Comparison of ENCODE assay signal across 8 mouse cellular contexts in genomic region chr2:33877663-33878360, GRCm38 (mm10). TPM values are rescaled to one million over a fixed set of nuclear protein-coding genes. Genes with fewer than 3 reads are reported as not detected.
DNase-seq lines count a peak whose midpoint lies in the region; ATAC-seq and TF ChIP-seq lines count a peak whose summit lies in the region.

No protein-coding gene starts in this region.

- 0 out of 2 replicates have a peak overlapping the region, but pooled peaks have one; percentile 15 for H3K27ac ChIP-seq in intestine, embryonic 15.5 days
- H3K27ac ChIP-seq in intestine, postnatal 0 days (ENCODE audit: low read depth, low read length) = no peak overlapping the region
- peak overlapping the region; percentile 10; the same call in 1 of the 2 replicates for H3K27ac ChIP-seq in embryonic facial prominence, embryonic 11.5 days (replicated peaks; ENCODE audit: low read depth, low read length)
- H3K27ac ChIP-seq in forebrain, embryonic 14.5 days (ENCODE audit: low read depth, low read length) = peak overlapping the region; percentile 70
- peak overlapping the region; percentile 99 for H3K27ac ChIP-seq in midbrain, embryonic 11.5 days (ENCODE audit: low read depth, low read length)

- WGBS in intestine, embryonic 15.5 days = 75% methylated on average over 6 of the region's 6 CpGs
- 83% methylated on average over 6 of the region's 6 CpGs for WGBS in intestine, postnatal 0 days
- WGBS in embryonic facial prominence, embryonic 11.5 days = 79% methylated on average over 6 of the region's 6 CpGs
- 76% methylated on average over 6 of the region's 6 CpGs for WGBS in forebrain, embryonic 14.5 days
- WGBS in midbrain, embryonic 11.5 days = 81% methylated on average over 6 of the region's 6 CpGs

- H3K4me3 ChIP-seq in intestine, embryonic 15.5 days (replicated peaks) = no peak overlapping the region
- H3K4me3 ChIP-seq in intestine, postnatal 0 days (ENCODE audit: low read depth, low read length) = no peak overlapping the region
- no peak overlapping the region for H3K4me3 ChIP-seq in embryonic facial prominence, embryonic 11.5 days (ENCODE audit: low read depth, low read length)
- no peak overlapping the region for H3K4me3 ChIP-seq in forebrain, embryonic 14.5 days (ENCODE audit: low read depth, low read length)
- H3K4me3 ChIP-seq in midbrain, embryonic 11.5 days (ENCODE audit: low read depth, low read length) = no peak overlapping the region

- H3K27me3 ChIP-seq in intestine, embryonic 15.5 days (replicated peaks) = no peaks in the 10 kb centered on the region
- no peaks in the 10 kb centered on the region for H3K27me3 ChIP-seq in intestine, postnatal 0 days (replicated peaks; ENCODE audit: control insufficient read depth, insufficient read depth, low read length)
- H3K27me3 ChIP-seq in embryonic facial prominence, embryonic 11.5 days (ENCODE audit: control insufficient read depth, insufficient read depth, low read length) = no peaks in the 10 kb centered on the region
- H3K27me3 ChIP-seq in forebrain, embryonic 14.5 days (replicated peaks; ENCODE audit: control insufficient read depth, insufficient read depth, low read length) = no peaks in the 10 kb centered on the region
- H3K27me3 ChIP-seq in midbrain, embryonic 11.5 days (ENCODE audit: control insufficient read depth, insufficient read depth, low read length) = no peaks in the 10 kb centered on the region

- H3K9ac ChIP-seq in intestine, embryonic 15.5 days = no peak overlapping the region
- no peak overlapping the region for H3K9ac ChIP-seq in intestine, postnatal 0 days (ENCODE audit: low read depth, low read length)
- H3K9ac ChIP-seq in embryonic facial prominence, embryonic 11.5 days (replicated peaks; ENCODE audit: low read length) = no peak overlapping the region
- peak overlapping the region; percentile 1; the same call in 1 of the 2 replicates for H3K9ac ChIP-seq in forebrain, embryonic 14.5 days (ENCODE audit: low read length)
- H3K9ac ChIP-seq in midbrain, embryonic 11.5 days (ENCODE audit: low read length) = peak overlapping the region; percentile 56

- H3K4me2 ChIP-seq in intestine, embryonic 15.5 days (replicated peaks) = no peak overlapping the region
- no peak overlapping the region for H3K4me2 ChIP-seq in intestine, postnatal 0 days (replicated peaks; ENCODE audit: low read depth)
- no peak overlapping the region for H3K4me2 ChIP-seq in embryonic facial prominence, embryonic 11.5 days (ENCODE audit: low read depth, low read length)
- H3K4me2 ChIP-seq in forebrain, embryonic 14.5 days (ENCODE audit: low read length) = no peak overlapping the region
- no peak overlapping the region; the same call in 1 of the 2 replicates for H3K4me2 ChIP-seq in midbrain, embryonic 11.5 days

- no peak for DNase-seq in embryonic facial prominence, embryonic 11.5 days (ENCODE audit: low spot score)
- no peak for DNase-seq in forebrain, embryonic 14.5 days (ENCODE audit: low spot score)
- DNase-seq in midbrain, embryonic 11.5 days (ENCODE audit: low spot score, missing footprints) = peak; percentile 91
- no peak for DNase-seq in ovary, adult 18-20 months (ENCODE audit: low spot score)
- no peak for DNase-seq in layer of hippocampus, postnatal 25 days (ENCODE audit: extremely low spot score in 1 of 2, low spot score in 1 of 2)
- DNase-seq in ovary, postnatal 14 days (ENCODE audit: low spot score) = no peak

- 0 out of 2 replicates have a peak, but pooled peaks cover 3% of the 10 kb centered on the region for H3K36me3 ChIP-seq in intestine, embryonic 15.5 days
- no peaks in the 10 kb centered on the region; the same call in 1 of the 2 replicates for H3K36me3 ChIP-seq in intestine, postnatal 0 days (ENCODE audit: control insufficient read depth, insufficient read depth)
- H3K36me3 ChIP-seq in embryonic facial prominence, embryonic 11.5 days (replicated peaks; ENCODE audit: control insufficient read depth, insufficient read depth, low read depth, low read length) = no peaks in the 10 kb centered on the region
- H3K36me3 ChIP-seq in forebrain, embryonic 14.5 days (ENCODE audit: control insufficient read depth, insufficient read depth, low read length) = peaks cover 16% of the 10 kb centered on the region
- H3K36me3 ChIP-seq in midbrain, embryonic 11.5 days (ENCODE audit: control insufficient read depth, insufficient read depth, low read length) = peaks cover 11% of the 10 kb centered on the region

- H3K4me1 ChIP-seq in intestine, embryonic 15.5 days (replicated peaks) = peaks cover 34% of the 10 kb centered on the region
- H3K4me1 ChIP-seq in intestine, postnatal 0 days (replicated peaks; ENCODE audit: control insufficient read depth, insufficient read depth, low read length) = peaks cover 6% of the 10 kb centered on the region
- peaks cover 3% of the 10 kb centered on the region for H3K4me1 ChIP-seq in embryonic facial prominence, embryonic 11.5 days (ENCODE audit: control insufficient read depth, insufficient read depth, low read length)
- peaks cover 33% of the 10 kb centered on the region for H3K4me1 ChIP-seq in forebrain, embryonic 14.5 days (ENCODE audit: control insufficient read depth, insufficient read depth, low read length)
- peaks cover 49% of the 10 kb centered on the region for H3K4me1 ChIP-seq in midbrain, embryonic 11.5 days (ENCODE audit: control insufficient read depth, insufficient read depth, low read length)

- TF ChIP-seq CTCF in intestine, postnatal 0 days (IDR thresholded peaks at IDR 0.05; ENCODE audit: low read depth) = no peak

- ATAC-seq in intestine, embryonic 15.5 days = no peak
- ATAC-seq in intestine, postnatal 0 days = no peak
- no peak for ATAC-seq in embryonic facial prominence, embryonic 11.5 days (replicated peaks; ENCODE audit: insufficient number of reproducible peaks, low FRiP score, low TSS enrichment, low read depth)
- no peak for ATAC-seq in forebrain, embryonic 14.5 days
- ATAC-seq in midbrain, embryonic 11.5 days (ENCODE audit: low FRiP score) = no peak

- no peaks in the 10 kb centered on the region for H3K9me3 ChIP-seq in intestine, embryonic 15.5 days
- no peaks in the 10 kb centered on the region for H3K9me3 ChIP-seq in intestine, postnatal 0 days (ENCODE audit: control insufficient read depth)
- H3K9me3 ChIP-seq in embryonic facial prominence, embryonic 11.5 days (replicated peaks; ENCODE audit: control insufficient read depth, low read length) = no peaks in the 10 kb centered on the region
- H3K9me3 ChIP-seq in forebrain, embryonic 14.5 days (replicated peaks; ENCODE audit: control insufficient read depth, low read length) = no peaks in the 10 kb centered on the region
- no peaks in the 10 kb centered on the region for H3K9me3 ChIP-seq in midbrain, embryonic 11.5 days (ENCODE audit: control insufficient read depth, low read length)

RNA-seq across cellular contexts. Expression of gene Mvb12b, which starts 9.9 kb away (rescaled TPM):
- 12.8 and 15.7 TPM in 2 replicates for polyA plus RNA-seq in intestine, embryonic 15.5 days (2015; fragmentation: Nextera tagmentation; extraction: Ambion mirVana)
- polyA plus RNA-seq in intestine, postnatal 0 days (2015; fragmentation: Nextera tagmentation; extraction: Ambion mirVana) = 6.7 and 7.6 TPM in 2 replicates
- polyA plus RNA-seq in embryonic facial prominence, embryonic 11.5 days (2014; fragmentation: Nextera tagmentation; extraction: Ambion mirVana) = 23.3 and 25.6 TPM in 2 replicates
- 49.5 and 52.2 TPM in 2 replicates for polyA plus RNA-seq in forebrain, embryonic 14.5 days (2014; fragmentation: Nextera tagmentation; extraction: Ambion mirVana)
- polyA plus RNA-seq in midbrain, embryonic 11.5 days (2014; fragmentation: Nextera tagmentation; extraction: Ambion mirVana) = 36.6 and 38.1 TPM in 2 replicates
- total RNA-seq in layer of hippocampus, postnatal 25 days (2021) = 10 to 100 TPM; 90.6 to 99.8 TPM

Comparison
In these comparisons a context has a peak if more than half of its experiments do, and no peak if none do; other contexts are left out.
1. H3K9ac ChIP-seq: peak in forebrain, embryonic 14.5 days (single experiment) and midbrain, embryonic 11.5 days (single experiment); none in intestine, embryonic 15.5 days (single experiment), intestine, postnatal 0 days (single experiment) and embryonic facial prominence, embryonic 11.5 days (single experiment).